Mouse (Mus musculus): ENCODE measurements around the gene Grid1. TPM values are rescaled to one million over a fixed set of nuclear protein-coding genes. Genes with fewer than 3 reads are reported as not detected.

Gene Grid1
- total RNA-seq, 2 experiments from 2014 or later, result 48.4 to 51.1 TPM

GRCm38 (mm10) chr14:35358136-35358821 lies 538.4 kb downstream of the Grid1 start:
- DNase-seq (ENCODE audit: low spot score in 2 of 2), result peak; percentile 15 to 40

GRCm38 (mm10) chr14:35365177-35365944 lies 545.5 kb downstream of the Grid1 start:
- DNase-seq (ENCODE audit: low spot score in 2 of 2), result no peak

- no peak for DNase-seq (ENCODE audit: low spot score in 2 of 2)
Measured at GRCm38 (mm10) chr14:35374374-35374773, 554.5 kb downstream of the Grid1 start.

GRCm38 (mm10) chr14:35393591-35393990 lies 573.7 kb downstream of the Grid1 start:
- DNase-seq (ENCODE audit: low spot score in 2 of 2), result no peak

- DNase-seq (ENCODE audit: low spot score in 2 of 2), result no peak
Measured at GRCm38 (mm10) chr14:35404249-35404908, 584.5 kb downstream of the Grid1 start.

- DNase-seq (ENCODE audit: low spot score in 2 of 2), result no peak
Measured at GRCm38 (mm10) chr14:35430259-35430658, 610.4 kb downstream of the Grid1 start.

- no peak for DNase-seq (ENCODE audit: low spot score in 2 of 2)
Measured at GRCm38 (mm10) chr14:35453702-35454101, 633.8 kb downstream of the Grid1 start.

- DNase-seq (ENCODE audit: low spot score in 2 of 2), result no peak
Measured at GRCm38 (mm10) chr14:35468254-35468653, 648.3 kb downstream of the Grid1 start.

GRCm38 (mm10) chr14:35486017-35486416 lies 666.1 kb downstream of the Grid1 start:
- DNase-seq (ENCODE audit: low spot score in 2 of 2), result no peak

- peak in 1 of 2 experiments; percentile 19 for DNase-seq (ENCODE audit: low spot score in 2 of 2)
Measured at GRCm38 (mm10) chr14:35502324-35502723, 682.4 kb downstream of the Grid1 start.

- no peak for DNase-seq (ENCODE audit: low spot score in 2 of 2)
Measured at GRCm38 (mm10) chr14:35519402-35519801, 699.5 kb downstream of the Grid1 start.

- DNase-seq (ENCODE audit: low spot score in 2 of 2), result no peak
Measured at GRCm38 (mm10) chr14:35538835-35539234, 718.9 kb downstream of the Grid1 start.

- no peak for DNase-seq (ENCODE audit: low spot score in 2 of 2)
Measured at GRCm38 (mm10) chr14:35541254-35541991, 721.5 kb downstream of the Grid1 start.

GRCm38 (mm10) chr14:35541992-35542380 lies 722.1 kb downstream of the Grid1 start:
- DNase-seq (ENCODE audit: low spot score in 2 of 2), result no peak

GRCm38 (mm10) chr14:35554288-35554687 lies 734.4 kb downstream of the Grid1 start:
- DNase-seq (ENCODE audit: low spot score in 2 of 2), result no peak

GRCm38 (mm10) chr14:35561244-35561893 lies 741.5 kb downstream of the Grid1 start:
- DNase-seq (ENCODE audit: low spot score in 2 of 2), result no peak

- no peak for DNase-seq (ENCODE audit: low spot score in 2 of 2)
Measured at GRCm38 (mm10) chr14:35572991-35573502, 753.1 kb downstream of the Grid1 start.

- no peak for DNase-seq (ENCODE audit: low spot score in 2 of 2)
Measured at GRCm38 (mm10) chr14:35574489-35574888, 754.6 kb downstream of the Grid1 start.

- no peak for DNase-seq (ENCODE audit: low spot score in 2 of 2)
Measured at GRCm38 (mm10) chr14:35575285-35575684, 755.4 kb downstream of the Grid1 start.

GRCm38 (mm10) chr14:35625749-35626148 lies 805.8 kb downstream of the Grid1 start:
- no peak for DNase-seq (ENCODE audit: low spot score in 2 of 2)

All from layer of hippocampus, postnatal 10 days (tissue).